Mouse (Mus musculus): Measurements from ENCODE around the gene Dnase1l3.
"Not testable (repeated sequence)": the region's sequence is repeated elsewhere in the genome, so short reads cannot be mapped to it uniquely, and the experiment has no call there.

GRCm38 (mm10) chr14:8006061-8006460 lies 11.7 kb upstream of the Dnase1l3 start:
- TF ChIP-seq EP300 (optimal IDR thresholded peaks at IDR 0.05); CTCF (IDR thresholded peaks at IDR 0.05; ENCODE audit: low read depth): not testable (repeated sequence)

Data from stomach, postnatal 0 days (tissue).